Mouse (Mus musculus) embryonic fibroblast, embryonic 13.5 days (primary cell): Measurements from ENCODE around the gene Klk1b3.
"Not testable (repeated sequence)": the region's sequence is repeated elsewhere in the genome, so short reads cannot be mapped to it uniquely, and the experiment has no call there.

Experiments
- CTCF ChIP-seq: IDR thresholded peaks from 2 replicates; pipeline ENCODE4 v1.5.1; 2011; ENCODE audit warnings: mild to moderate bottlenecking, control low read depth, low read length, moderate library complexity, borderline replicate concordance; ENCODE audit not compliant: insufficient read depth
- POLR2A ChIP-seq: IDR thresholded peaks from 2 replicates; pipeline ENCODE4 v1.6.1; 2011; ENCODE audit warnings: low read depth, mild to moderate bottlenecking, control low read depth, low read length, moderate library complexity

- not testable (repeated sequence) for TF ChIP-seq CTCF, POLR2A
Observed at GRCm38 (mm10) chr7:44193466-44193865, 4.5 kb upstream of the Klk1b3 start.
